Mouse (Mus musculus): ENCODE measurements around the gene Taok3. TPM values are rescaled to one million over a fixed set of nuclear protein-coding genes. Genes with fewer than 3 reads are reported as not detected.

Taok3 gene
- polyA plus RNA-seq, 1 experiment from 2014 or later: 33.1 TPM

DNA sequence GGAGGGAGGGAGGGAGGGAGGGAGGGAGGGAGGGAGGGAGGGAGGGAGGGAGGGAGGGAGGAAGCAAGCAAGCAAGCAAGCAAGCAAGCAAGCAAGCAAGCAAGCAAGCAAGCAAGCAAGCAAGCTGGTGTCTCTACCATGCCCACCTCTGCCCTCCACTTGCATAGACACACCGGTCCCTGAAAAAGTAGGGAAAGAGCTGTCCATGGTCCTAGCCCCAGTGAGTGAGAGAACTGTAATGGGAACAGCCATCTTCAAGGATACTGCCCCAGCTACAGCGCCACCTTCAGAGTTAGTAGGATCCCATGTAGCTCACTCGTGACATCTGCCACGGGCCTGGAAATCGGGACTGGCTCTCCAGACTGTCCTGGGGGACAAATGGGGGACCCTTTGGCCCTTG lies 144.8 kb downstream of the Taok3 start:
- no peak overlapping the region for H3K4me3 ChIP-seq (replicated peaks; ENCODE audit: low read length)
- H3K36me3 ChIP-seq (ENCODE audit: control insufficient read depth, insufficient read depth, low read length): peaks cover 14% of the 10 kb centered on the region
- H3K27ac ChIP-seq (ENCODE audit: low read length): no peak overlapping the region
- no peak overlapping the region for H3K4me2 ChIP-seq (ENCODE audit: low read depth, low read length)
- ATAC-seq (ENCODE audit: insufficient read depth, low FRiP score): no peak
- no peak overlapping the region for H3K9ac ChIP-seq (ENCODE audit: low read length)
- 0 out of 2 replicates have a peak, but pooled peaks cover 6% of the 10 kb centered on the region for H3K9me3 ChIP-seq (replicated peaks; ENCODE audit: control insufficient read depth, low read length)
- no peaks in the 10 kb centered on the region for H3K27me3 ChIP-seq (ENCODE audit: control insufficient read depth, insufficient read depth, low read length)
- WGBS: 58% methylated on average over 5 of the region's 5 CpGs
- H3K4me1 ChIP-seq (ENCODE audit: control insufficient read depth, insufficient read depth, low read length): no peaks in the 10 kb centered on the region

DNA sequence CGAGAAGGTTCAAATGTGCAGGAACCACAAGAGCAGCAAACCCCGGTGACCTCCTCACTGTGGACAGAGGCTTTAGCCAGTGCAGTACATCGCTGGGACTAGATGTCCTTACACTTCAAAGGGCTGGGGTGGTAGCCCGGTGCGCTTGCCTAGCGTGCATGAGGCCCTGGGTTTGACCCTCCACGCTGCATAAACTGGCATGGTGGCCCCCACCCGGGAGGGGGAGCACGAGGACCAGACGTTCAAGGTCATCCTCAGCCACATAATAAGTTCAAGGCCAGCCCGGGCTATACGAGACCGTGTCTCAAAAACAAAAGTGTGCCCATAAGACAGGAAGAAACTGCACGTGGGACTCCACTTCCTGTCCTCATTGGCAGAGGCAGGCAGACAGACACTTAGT lies 148.0 kb downstream of the Taok3 start:
- H3K4me2 ChIP-seq (ENCODE audit: low read depth, low read length): no peak overlapping the region
- no peaks in the 10 kb centered on the region for H3K27me3 ChIP-seq (ENCODE audit: control insufficient read depth, insufficient read depth, low read length)
- 76% methylated on average over 14 of the region's 14 CpGs for WGBS
- no peak overlapping the region for H3K4me3 ChIP-seq (replicated peaks; ENCODE audit: low read length)
- no peak overlapping the region for H3K27ac ChIP-seq (ENCODE audit: low read length)
- H3K9me3 ChIP-seq (replicated peaks; ENCODE audit: control insufficient read depth, low read length): 0 out of 2 replicates have a peak, but pooled peaks cover 6% of the 10 kb centered on the region
- H3K4me1 ChIP-seq (ENCODE audit: control insufficient read depth, insufficient read depth, low read length): no peaks in the 10 kb centered on the region
- peaks cover 12% of the 10 kb centered on the region for H3K36me3 ChIP-seq (ENCODE audit: control insufficient read depth, insufficient read depth, low read length)
- ATAC-seq (ENCODE audit: insufficient read depth, low FRiP score): no peak
- no peak overlapping the region for H3K9ac ChIP-seq (ENCODE audit: low read length)

DNA sequence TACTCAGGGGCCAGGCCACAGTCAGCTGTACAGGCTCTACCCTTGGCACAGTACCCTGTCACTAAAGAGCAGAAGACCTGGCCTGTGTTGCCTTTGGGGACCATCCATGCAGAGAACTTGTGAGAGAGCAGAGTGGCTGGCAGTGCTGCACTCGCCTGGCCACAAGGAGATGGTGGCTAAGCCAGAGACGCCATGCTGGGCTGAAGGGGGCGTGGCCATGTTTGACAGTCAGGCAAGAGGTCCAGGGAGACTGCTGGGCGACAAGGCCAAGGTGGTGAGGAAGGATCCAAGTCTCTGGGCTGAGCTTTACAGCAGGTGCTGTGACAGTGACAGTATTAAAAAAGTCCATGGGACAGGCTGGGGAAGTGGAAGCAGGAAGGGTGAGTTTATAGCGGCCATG lies 148.8 kb downstream of the Taok3 start:
- Histone ChIP-seq H3K9me3 (replicated peaks; ENCODE audit: control insufficient read depth, low read length) (0 out of 2 replicates have a peak, but pooled peaks cover 2% of the 10 kb centered on the region), H3K27ac (ENCODE audit: low read length) (no peak overlapping the region), H3K4me3 (replicated peaks; ENCODE audit: low read length) (no peak overlapping the region), H3K4me1 (ENCODE audit: control insufficient read depth, insufficient read depth, low read length) (no peaks in the 10 kb centered on the region), H3K36me3 (ENCODE audit: control insufficient read depth, insufficient read depth, low read length) (peaks cover 4% of the 10 kb centered on the region), H3K4me2 (ENCODE audit: low read depth, low read length) (no peak overlapping the region), H3K9ac (ENCODE audit: low read length) (no peak overlapping the region), H3K27me3 (ENCODE audit: control insufficient read depth, insufficient read depth, low read length) (no peaks in the 10 kb centered on the region)
- WGBS: 53% methylated on average over 5 of the region's 5 CpGs
- no peak for ATAC-seq (ENCODE audit: insufficient read depth, low FRiP score)

DNA sequence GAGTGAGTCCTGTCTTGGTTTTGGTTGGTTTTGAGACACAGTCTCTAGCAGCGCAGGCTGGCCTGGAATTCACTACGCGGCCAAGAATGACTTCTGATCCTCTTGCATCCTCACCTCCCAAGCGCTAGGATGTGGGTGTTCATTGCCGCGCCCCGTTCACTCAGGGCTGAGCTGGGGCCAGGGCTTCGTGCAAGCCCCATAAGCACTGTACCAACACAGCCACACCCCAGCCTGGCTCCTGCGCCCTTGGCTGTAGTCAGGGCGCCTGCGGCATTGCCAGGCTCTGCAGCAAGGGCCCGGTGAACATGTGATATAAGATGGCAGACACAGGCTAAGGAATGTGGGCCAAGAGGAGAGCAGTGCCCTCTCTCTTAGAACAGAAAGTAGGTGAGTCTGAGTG lies 149.5 kb downstream of the Taok3 start:
- Histone ChIP-seq H3K9me3 (replicated peaks; ENCODE audit: control insufficient read depth, low read length) (no peaks in the 10 kb centered on the region), H3K4me3 (replicated peaks; ENCODE audit: low read length) (no peak overlapping the region), H3K9ac (ENCODE audit: low read length) (no peak overlapping the region), H3K4me1 (ENCODE audit: control insufficient read depth, insufficient read depth, low read length) (no peaks in the 10 kb centered on the region), H3K36me3 (ENCODE audit: control insufficient read depth, insufficient read depth, low read length) (no peaks in the 10 kb centered on the region), H3K4me2 (ENCODE audit: low read depth, low read length) (no peak overlapping the region), H3K27me3 (ENCODE audit: control insufficient read depth, insufficient read depth, low read length) (no peaks in the 10 kb centered on the region), H3K27ac (ENCODE audit: low read length) (no peak overlapping the region)
- ATAC-seq (ENCODE audit: insufficient read depth, low FRiP score): no peak
- WGBS: 88% methylated on average over 12 of the region's 12 CpGs

DNA sequence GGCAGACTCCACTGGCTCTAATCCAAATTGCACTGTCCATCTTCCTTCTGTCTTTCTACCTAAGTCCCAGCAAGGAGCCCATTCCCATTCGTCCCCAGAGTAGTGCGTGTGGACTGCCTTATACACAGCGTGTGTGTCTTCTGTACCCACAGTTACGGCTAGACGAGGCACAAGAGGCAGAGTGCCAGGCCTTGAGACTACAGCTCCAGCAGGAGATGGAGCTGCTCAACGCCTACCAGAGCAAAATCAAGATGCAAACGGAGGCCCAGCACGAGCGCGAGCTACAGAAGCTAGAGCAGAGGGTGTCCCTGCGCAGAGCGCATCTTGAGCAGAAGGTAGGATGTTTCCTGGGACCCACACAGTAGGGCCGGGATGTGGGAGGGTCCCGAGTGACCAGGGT lies 152.0 kb downstream of the Taok3 start:
- H3K27ac ChIP-seq (ENCODE audit: low read length): no peak overlapping the region
- no peak overlapping the region for H3K4me3 ChIP-seq (replicated peaks; ENCODE audit: low read length)
- no peaks in the 10 kb centered on the region for H3K9me3 ChIP-seq (replicated peaks; ENCODE audit: control insufficient read depth, low read length)
- ATAC-seq (ENCODE audit: insufficient read depth, low FRiP score): no peak
- no peaks in the 10 kb centered on the region for H3K4me1 ChIP-seq (ENCODE audit: control insufficient read depth, insufficient read depth, low read length)
- WGBS: 93% methylated on average over 14 of the region's 14 CpGs
- no peak overlapping the region for H3K9ac ChIP-seq (ENCODE audit: low read length)
- no peaks in the 10 kb centered on the region for H3K27me3 ChIP-seq (ENCODE audit: control insufficient read depth, insufficient read depth, low read length)
- H3K36me3 ChIP-seq (ENCODE audit: control insufficient read depth, insufficient read depth, low read length): no peaks in the 10 kb centered on the region
- H3K4me2 ChIP-seq (ENCODE audit: low read depth, low read length): no peak overlapping the region

DNA sequence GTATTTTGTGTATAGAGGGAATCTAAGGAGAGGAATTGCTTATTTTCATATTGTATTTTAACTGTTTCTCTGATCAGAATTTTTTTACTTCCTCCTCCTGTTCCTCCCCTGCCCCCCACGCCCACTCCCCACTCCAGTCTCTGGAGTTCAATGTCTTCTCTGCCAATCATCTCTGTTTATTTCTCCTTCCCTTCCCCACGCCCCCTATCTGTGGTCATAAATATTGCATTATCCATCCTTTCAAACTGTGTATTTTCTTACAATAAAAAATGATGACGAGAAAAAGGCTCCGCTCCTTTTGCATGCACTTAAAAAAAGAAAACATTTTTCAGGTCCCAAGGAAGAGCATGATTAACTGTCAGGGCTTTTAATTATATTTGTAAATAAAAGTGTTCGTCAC lies 154.9 kb downstream of the Taok3 start:
- Histone ChIP-seq H3K4me1 (ENCODE audit: control insufficient read depth, insufficient read depth, low read length) (peaks cover 4% of the 10 kb centered on the region; the same call in 1 of the 2 replicates), H3K9ac (ENCODE audit: low read length) (no peak overlapping the region), H3K27me3 (ENCODE audit: control insufficient read depth, insufficient read depth, low read length) (no peaks in the 10 kb centered on the region), H3K4me2 (ENCODE audit: low read depth, low read length) (no peak overlapping the region), H3K36me3 (ENCODE audit: control insufficient read depth, insufficient read depth, low read length) (no peaks in the 10 kb centered on the region), H3K9me3 (replicated peaks; ENCODE audit: control insufficient read depth, low read length) (no peaks in the 10 kb centered on the region), H3K4me3 (replicated peaks; ENCODE audit: low read length) (no peak overlapping the region), H3K27ac (ENCODE audit: low read length) (no peak overlapping the region)
- no peak for ATAC-seq (ENCODE audit: insufficient read depth, low FRiP score)
- WGBS: 54% methylated on average over 5 of the region's 5 CpGs

DNA sequence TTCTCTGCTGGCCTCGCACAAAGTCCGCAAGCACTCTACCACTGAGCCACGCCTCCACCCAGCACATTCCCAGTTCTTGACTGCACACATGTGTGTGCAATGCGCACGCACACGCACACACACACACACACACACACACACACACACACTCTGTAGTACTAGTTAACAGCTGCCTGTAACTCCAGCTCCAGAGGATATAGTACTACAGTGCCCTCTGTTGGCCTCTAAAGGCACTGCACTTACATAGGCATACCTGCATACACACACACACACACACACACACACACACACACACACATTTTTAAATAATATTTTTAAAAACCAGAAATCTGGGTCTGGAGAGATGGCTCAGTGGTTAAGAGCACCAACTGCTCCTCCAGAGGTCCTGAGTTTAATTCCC lies 157.9 kb downstream of the Taok3 start:
- H3K9me3 ChIP-seq (replicated peaks; ENCODE audit: control insufficient read depth, low read length): no peaks in the 10 kb centered on the region

DNA sequence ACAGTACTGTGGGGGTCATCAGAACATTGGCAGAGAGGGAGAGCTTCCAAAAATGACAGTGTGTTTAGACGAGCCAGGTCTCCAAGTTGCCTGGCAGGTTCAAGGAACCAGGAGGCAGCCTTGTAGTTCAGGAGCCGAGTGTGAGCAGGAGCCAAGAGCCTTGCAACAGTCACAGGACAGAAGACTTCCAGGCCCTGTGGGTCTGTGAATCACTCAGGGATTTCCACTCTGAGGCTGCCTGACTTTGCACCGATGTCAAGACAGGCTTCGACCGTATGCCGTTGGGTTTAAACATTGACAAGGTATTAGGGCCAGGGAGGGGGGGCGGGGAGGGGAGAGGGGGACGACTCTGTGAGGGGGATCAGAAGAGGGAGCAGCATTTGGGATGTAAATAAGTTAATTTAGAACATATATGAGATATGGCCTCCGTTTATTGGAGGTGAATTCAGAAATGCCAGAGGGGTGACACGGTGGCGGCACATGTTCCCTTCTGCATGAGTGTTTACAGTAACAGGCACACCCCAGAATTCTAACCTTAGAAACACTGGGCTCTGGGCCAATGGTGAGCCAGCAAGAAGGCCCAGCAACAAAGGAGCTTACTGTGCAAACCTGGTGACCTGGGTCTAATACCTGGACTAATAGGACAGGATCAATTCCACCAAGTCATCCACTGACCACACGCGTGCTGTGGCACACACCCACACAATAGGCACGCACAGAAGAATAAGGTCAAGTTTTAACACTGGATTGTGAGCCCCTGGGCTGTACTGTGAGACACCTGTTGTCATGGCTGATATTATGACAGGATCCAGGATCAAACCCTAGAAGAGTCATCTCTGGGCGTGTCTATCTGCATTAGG lies 159.1 kb downstream of the Taok3 start:
- H3K4me1 ChIP-seq (ENCODE audit: control insufficient read depth, insufficient read depth, low read length): peaks cover 4% of the 10 kb centered on the region; the same call in 1 of the 2 replicates
- no peaks in the 10 kb centered on the region for H3K27me3 ChIP-seq (ENCODE audit: control insufficient read depth, insufficient read depth, low read length)
- no peak overlapping the region for H3K4me3 ChIP-seq (replicated peaks; ENCODE audit: low read length)
- peak; percentile 85; the same call in 1 of the 2 replicates for ATAC-seq (ENCODE audit: insufficient read depth, low FRiP score)
- H3K4me2 ChIP-seq (ENCODE audit: low read depth, low read length): no peak overlapping the region
- 68% methylated on average over 15 of the region's 15 CpGs for WGBS
- peak overlapping the region; percentile 69 for H3K27ac ChIP-seq (ENCODE audit: low read length)
- H3K9ac ChIP-seq (ENCODE audit: low read length): no peak overlapping the region
- H3K9me3 ChIP-seq (replicated peaks; ENCODE audit: control insufficient read depth, low read length): no peaks in the 10 kb centered on the region
- peaks cover 4% of the 10 kb centered on the region; the same call in 1 of the 2 replicates for H3K36me3 ChIP-seq (ENCODE audit: control insufficient read depth, insufficient read depth, low read length)

More for the DNA sequence above, 157.9 kb downstream of the Taok3 start:
- Histone ChIP-seq H3K4me2 (ENCODE audit: low read depth, low read length) (no peak overlapping the region), H3K4me1 (ENCODE audit: control insufficient read depth, insufficient read depth, low read length) (peaks cover 4% of the 10 kb centered on the region; the same call in 1 of the 2 replicates), H3K4me3 (replicated peaks; ENCODE audit: low read length) (no peak overlapping the region), H3K9ac (ENCODE audit: low read length) (no peak overlapping the region), H3K27me3 (ENCODE audit: control insufficient read depth, insufficient read depth, low read length) (no peaks in the 10 kb centered on the region), H3K27ac (ENCODE audit: low read length) (no peak overlapping the region), H3K36me3 (ENCODE audit: control insufficient read depth, insufficient read depth, low read length) (peaks cover 4% of the 10 kb centered on the region; the same call in 1 of the 2 replicates)
- 100% methylated on average over 6 of the region's 6 CpGs for WGBS
- no peak for ATAC-seq (ENCODE audit: insufficient read depth, low FRiP score)

DNA sequence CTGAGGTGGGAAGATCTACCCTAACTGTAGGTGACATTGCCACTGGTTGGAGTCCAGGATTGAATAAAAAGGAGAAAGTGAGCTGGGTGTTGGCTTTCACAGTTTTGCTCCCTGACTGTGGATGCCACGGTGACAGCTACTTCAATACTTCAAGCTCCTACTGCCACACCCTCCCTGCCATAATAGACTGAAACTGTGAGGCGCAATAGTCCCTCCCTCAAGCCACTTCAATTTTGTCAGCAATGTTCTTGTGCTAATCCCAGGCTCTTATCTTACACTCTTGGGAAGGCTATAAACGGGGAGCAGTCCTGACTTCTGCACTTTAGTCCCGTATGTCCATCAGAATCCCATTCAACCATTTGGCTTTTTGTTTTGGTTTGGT lies 159.7 kb downstream of the Taok3 start:
- no peak overlapping the region for H3K9ac ChIP-seq (ENCODE audit: low read length)
- no peak overlapping the region for H3K4me2 ChIP-seq (ENCODE audit: low read depth, low read length)
- 58% methylated on average over 4 of the region's 4 CpGs for WGBS
- no peaks in the 10 kb centered on the region for H3K27me3 ChIP-seq (ENCODE audit: control insufficient read depth, insufficient read depth, low read length)
- no peaks in the 10 kb centered on the region for H3K9me3 ChIP-seq (replicated peaks; ENCODE audit: control insufficient read depth, low read length)
- peak overlapping the region; percentile 35 for H3K27ac ChIP-seq (ENCODE audit: low read length)
- H3K4me3 ChIP-seq (replicated peaks; ENCODE audit: low read length): no peak overlapping the region
- peaks cover 4% of the 10 kb centered on the region; the same call in 1 of the 2 replicates for H3K36me3 ChIP-seq (ENCODE audit: control insufficient read depth, insufficient read depth, low read length)
- peaks cover 9% of the 10 kb centered on the region for H3K4me1 ChIP-seq (ENCODE audit: control insufficient read depth, insufficient read depth, low read length)
- ATAC-seq (ENCODE audit: insufficient read depth, low FRiP score): peak; percentile 14; the same call in 1 of the 2 replicates
